Mouse (Mus musculus) E14TG2a.4 (cell line): Measurements from ENCODE around the gene Prss8.

Experiments
- H3K27me3 ChIP-seq: 2 replicates; pipeline ENCODE4 v1.6.1; 2014; ENCODE audit warnings: low read length, control low read depth; ENCODE audit not compliant: insufficient read depth
- H3K36me3 ChIP-seq: 2 replicates; pipeline ENCODE4 v1.6.1; 2014; ENCODE audit warnings: low read length, control low read depth; ENCODE audit not compliant: insufficient read depth
- H3K4me1 ChIP-seq: replicated peaks from 2 replicates; pipeline ENCODE4 v1.6.1; 2014; ENCODE audit warnings: low read depth, low read length, control low read depth
- H3K4me3 ChIP-seq: replicated peaks from 2 replicates; pipeline ENCODE4 v1.5.1; 2014; ENCODE audit warnings: mild to moderate bottlenecking, low read length
- H3K9me3 ChIP-seq: 2 replicates; pipeline ENCODE4 v1.6.1; 2014; ENCODE audit warnings: low read length, control low read depth
- CTCF ChIP-seq: conservative IDR thresholded peaks from 2 replicates; pipeline ENCODE4 v1.5.1; 2014; ENCODE audit warnings: low read length
- NANOG ChIP-seq: IDR thresholded peaks from 2 replicates; pipeline ENCODE4 v1.6.1; 2014; ENCODE audit warnings: borderline replicate concordance, low read length, mixed read lengths
- POU5F1 ChIP-seq: IDR thresholded peaks from 2 replicates; pipeline ENCODE4 v1.6.1; 2014; ENCODE audit warnings: low read length, borderline replicate concordance

Gene Prss8

DNA sequence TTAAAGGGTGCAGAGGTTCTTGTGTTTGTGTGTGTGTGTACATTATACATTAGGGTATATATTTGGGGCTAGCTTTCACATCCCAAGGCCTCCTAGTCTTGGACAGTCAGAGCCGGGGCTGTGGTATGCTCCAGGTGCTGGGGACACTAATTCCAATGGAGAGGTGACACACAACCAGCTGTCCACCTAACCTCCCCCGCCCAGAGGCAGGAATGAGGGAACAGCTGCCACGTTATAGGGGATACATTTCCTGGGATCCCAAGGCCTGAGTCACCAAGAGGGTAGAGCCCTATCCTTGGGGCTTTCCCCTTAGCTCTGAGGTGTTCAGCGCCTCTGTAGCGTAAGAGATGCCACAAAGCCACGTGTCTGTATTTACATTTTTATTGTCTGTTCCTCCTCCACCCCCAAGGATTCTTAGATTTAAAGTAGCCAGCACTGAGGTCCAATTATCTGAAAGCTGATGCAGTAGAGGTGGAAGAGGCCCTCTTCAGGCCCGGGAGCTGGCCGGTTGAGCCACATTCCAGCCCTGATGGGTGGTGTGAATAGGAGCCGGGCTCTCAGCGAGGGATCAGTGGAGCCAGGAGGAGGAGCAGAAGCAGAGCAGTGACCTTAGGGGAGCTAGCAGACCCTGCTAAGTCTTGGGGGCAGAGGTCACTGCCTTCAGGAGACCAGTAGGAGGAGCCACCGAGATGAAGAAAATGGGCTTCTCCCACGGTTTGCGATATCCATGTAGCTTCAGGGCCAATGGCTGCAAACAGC, 2.5 kb upstream of the Prss8 start:
- TF ChIP-seq CTCF (peak; percentile 26; the same call in 1 of the 2 replicates), NANOG (peak; percentile 73), POU5F1 (no peak)
- Histone ChIP-seq H3K36me3 (peaks cover 5% of the 10 kb centered on the region), H3K9me3 (peaks cover 4% of the 10 kb centered on the region; the same call in 1 of the 2 replicates), H3K4me3 (peak overlapping the region; percentile 94), H3K4me1 (peaks cover 87% of the 10 kb centered on the region), H3K27me3 (peaks cover 2% of the 10 kb centered on the region; the same call in 1 of the 2 replicates)

DNA sequence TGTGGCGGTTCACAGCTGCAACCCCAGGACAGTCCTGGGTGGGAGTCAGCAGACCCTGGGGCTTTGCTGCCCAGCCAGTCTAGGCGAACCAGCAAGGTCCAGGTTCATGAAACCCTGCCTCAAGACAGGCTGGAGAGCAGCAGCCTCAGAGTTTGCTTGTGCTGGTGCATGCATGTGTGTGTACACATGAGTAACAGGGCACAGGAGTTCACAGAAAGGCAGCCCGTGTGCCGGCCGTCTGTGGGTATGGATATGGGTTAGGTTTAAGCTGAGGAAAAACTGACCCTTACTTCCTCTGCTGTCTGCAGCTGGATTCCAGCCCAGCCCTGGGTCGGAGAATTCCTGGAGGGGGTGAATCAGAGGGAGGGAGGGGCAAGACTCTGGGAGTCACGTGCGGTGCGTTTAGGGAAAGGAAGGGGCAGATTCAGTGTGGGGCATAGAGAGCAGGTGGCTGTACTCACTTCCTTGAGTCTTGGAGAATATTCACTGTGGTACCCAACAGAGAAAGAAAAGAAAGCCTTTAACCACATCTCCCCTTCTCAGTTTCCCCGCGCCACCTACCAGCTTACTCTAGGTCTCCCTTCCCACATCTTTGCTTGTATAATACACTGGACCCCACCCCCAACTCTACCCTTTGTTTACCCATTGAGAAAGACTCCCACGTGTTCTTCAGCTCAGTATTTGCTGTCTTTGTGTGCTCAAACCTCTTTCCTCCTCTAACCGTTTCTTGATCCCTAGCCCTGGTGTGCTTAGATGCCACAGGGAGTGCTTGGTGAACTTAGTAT, 1.6 kb upstream of the Prss8 start:
- Histone ChIP-seq H3K9me3 (peaks cover 6% of the 10 kb centered on the region; the same call in 1 of the 2 replicates), H3K4me1 (peaks cover 88% of the 10 kb centered on the region), H3K27me3 (peaks cover 2% of the 10 kb centered on the region; the same call in 1 of the 2 replicates), H3K4me3 (peak overlapping the region; percentile 94), H3K36me3 (peaks cover 14% of the 10 kb centered on the region)
- TF ChIP-seq CTCF = no peak
- TF ChIP-seq NANOG = no peak
- TF ChIP-seq POU5F1 = no peak

GRCm38 (mm10) chr7:127930636-127931035, 732 bp upstream of the Prss8 start:
- Histone ChIP-seq H3K27me3 (peaks cover 2% of the 10 kb centered on the region; the same call in 1 of the 2 replicates), H3K4me1 (peaks cover 89% of the 10 kb centered on the region), H3K9me3 (peaks cover 6% of the 10 kb centered on the region; the same call in 1 of the 2 replicates), H3K4me3 (peak overlapping the region; percentile 75; the same call in 1 of the 2 replicates), H3K36me3 (peaks cover 23% of the 10 kb centered on the region)
- no peak for TF ChIP-seq NANOG

DNA sequence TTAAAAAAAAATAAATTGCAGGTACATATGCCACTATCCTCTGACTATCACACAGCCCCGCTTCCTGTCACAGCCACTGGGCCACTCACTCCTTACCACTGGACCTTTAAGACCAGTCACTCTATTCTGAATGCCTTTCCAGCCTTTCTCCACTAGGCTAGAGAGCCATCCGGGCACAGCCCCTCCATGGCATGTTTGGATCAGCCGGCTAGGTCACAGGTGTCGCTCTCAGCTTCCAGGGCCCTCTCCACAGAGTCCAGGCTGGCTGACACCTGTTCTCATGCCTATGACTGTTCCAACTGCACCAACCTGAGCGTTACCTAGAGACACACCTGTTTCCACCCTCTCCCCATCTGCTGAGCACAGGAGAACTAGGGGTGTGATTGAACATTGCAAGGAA, 1.3 kb downstream of the Prss8 start:
- peaks cover 21% of the 10 kb centered on the region for H3K9me3 ChIP-seq
- H3K36me3 ChIP-seq = peaks cover 44% of the 10 kb centered on the region
- peak overlapping the region; percentile 75; the same call in 1 of the 2 replicates for H3K4me3 ChIP-seq
- peaks cover 83% of the 10 kb centered on the region for H3K4me1 ChIP-seq
- no peak for TF ChIP-seq CTCF
- no peak for TF ChIP-seq NANOG
- TF ChIP-seq POU5F1 = no peak
- peaks cover 2% of the 10 kb centered on the region; the same call in 1 of the 2 replicates for H3K27me3 ChIP-seq

- peaks cover 2% of the 10 kb centered on the region; the same call in 1 of the 2 replicates for H3K27me3 ChIP-seq
These were observed 2.2 kb downstream of the Prss8 start for GRCm38 (mm10) chr7:127927726-127928125.

DNA sequence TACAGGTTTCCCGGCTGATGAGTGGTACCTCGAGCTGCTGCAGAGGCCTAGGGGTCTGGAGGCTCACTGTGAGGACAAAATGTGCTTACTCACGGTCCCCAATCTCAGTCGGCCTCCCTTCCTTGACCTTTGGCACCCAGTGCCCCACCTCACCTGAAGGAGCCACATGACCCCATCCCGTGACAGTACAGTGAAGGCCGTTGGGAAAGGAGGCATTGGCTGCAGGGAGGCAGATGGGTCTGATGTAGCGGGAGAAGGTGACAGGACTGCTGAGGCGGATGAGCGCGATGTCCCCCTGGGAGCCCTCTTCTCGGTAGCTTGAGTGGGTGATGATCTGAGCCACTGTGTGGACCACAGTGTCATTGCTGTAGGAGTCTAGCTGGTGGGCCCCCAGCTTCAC, 3.1 kb downstream of the Prss8 start:
- no peak for TF ChIP-seq NANOG
- no peak for TF ChIP-seq CTCF
- no peak for TF ChIP-seq POU5F1
- Histone ChIP-seq H3K36me3 (peaks cover 61% of the 10 kb centered on the region), H3K4me3 (no peak overlapping the region), H3K27me3 (peaks cover 2% of the 10 kb centered on the region; the same call in 1 of the 2 replicates), H3K9me3 (peaks cover 39% of the 10 kb centered on the region), H3K4me1 (peaks cover 66% of the 10 kb centered on the region)

More at GRCm38 (mm10) chr7:127927726-127928125, 2.2 kb downstream of the Prss8 start:
- Histone ChIP-seq H3K4me1 (peaks cover 74% of the 10 kb centered on the region), H3K4me3 (no peak overlapping the region), H3K9me3 (peaks cover 30% of the 10 kb centered on the region), H3K36me3 (peaks cover 53% of the 10 kb centered on the region)
- no peak for TF ChIP-seq NANOG
- no peak for TF ChIP-seq POU5F1
- TF ChIP-seq CTCF = no peak

GRCm38 (mm10) chr7:127926066-127926465, 3.8 kb downstream of the Prss8 start:
- H3K9me3 ChIP-seq = peaks cover 46% of the 10 kb centered on the region
- peaks cover 2% of the 10 kb centered on the region; the same call in 1 of the 2 replicates for H3K27me3 ChIP-seq
- TF ChIP-seq CTCF = no peak
- TF ChIP-seq POU5F1 = no peak
- no peak for TF ChIP-seq NANOG
- H3K36me3 ChIP-seq = peaks cover 69% of the 10 kb centered on the region
- H3K4me3 ChIP-seq = no peak overlapping the region
- H3K4me1 ChIP-seq = peaks cover 58% of the 10 kb centered on the region

- no peak for TF ChIP-seq CTCF
- no peak for TF ChIP-seq POU5F1
- TF ChIP-seq NANOG = no peak
- Histone ChIP-seq H3K4me3 (no peak overlapping the region), H3K4me1 (peaks cover 50% of the 10 kb centered on the region)
These were observed 4.7 kb downstream of the Prss8 start for GRCm38 (mm10) chr7:127925252-127925651.

More at GRCm38 (mm10) chr7:127925252-127925651, 4.7 kb downstream of the Prss8 start:
- Histone ChIP-seq H3K36me3 (peaks cover 77% of the 10 kb centered on the region), H3K9me3 (peaks cover 55% of the 10 kb centered on the region), H3K27me3 (peaks cover 2% of the 10 kb centered on the region; the same call in 1 of the 2 replicates)
